Mouse (Mus musculus) kidney, adult 2 months (tissue): Measurements from ENCODE around the gene Fstl5.

Experiments used
- CTCF ChIP-seq: fragments of 200-500 bp; conservative IDR thresholded peaks from 2 replicates; pipeline ENCODE4 v1.5.1; 2011; ENCODE audit warnings: low read depth, mild to moderate bottlenecking, control low read depth, low read length, moderate library complexity, mixed read lengths; ENCODE audit not compliant: insufficient read depth, insufficient read length
- POLR2A ChIP-seq: fragments of 200-500 bp; IDR thresholded peaks from one replicate; pipeline ENCODE4 v1.6.1; 2011; ENCODE audit warnings: low read depth, low read length, control low read depth

GRCm38 (mm10) chr3:76679853-76680545, 605.9 kb downstream of the Fstl5 start:
- TF ChIP-seq CTCF (no peak), POLR2A (no peak)
